Mouse (Mus musculus) CH12.LX (cell line): ENCODE results near the gene Tmem108.

Source experiments
- CTCF ChIP-seq, 2 experiments: IDR thresholded peaks in 1 of 2; conservative IDR thresholded peaks in 1 of 2; 2 replicates each; pipeline ENCODE4 v1.5.1; 2011 to 2012; ENCODE audit warnings: low read depth in 2 of 2, low read length in 2 of 2, improper control_type of control experiment in 1 of 2, inconsistent platforms in 1 of 2, mild to moderate bottlenecking in 1 of 2, moderate library complexity in 1 of 2
- EP300 ChIP-seq: IDR thresholded peaks from 2 replicates; pipeline ENCODE4 v1.6.1; 2011; ENCODE audit warnings: low read length, improper control_type of control experiment
- MAX ChIP-seq: IDR thresholded peaks from 2 replicates; pipeline ENCODE4 v1.6.1; 2011; ENCODE audit warnings: low read length, improper control_type of control experiment
- MAZ ChIP-seq: IDR thresholded peaks from 2 replicates; pipeline ENCODE4 v1.6.1; 2012; ENCODE audit warnings: low read depth, mild to moderate bottlenecking, inconsistent platforms, low read length, improper control_type of control experiment, moderate library complexity
- MEF2A ChIP-seq: IDR thresholded peaks from 2 replicates; pipeline ENCODE4 v1.6.1; 2014; ENCODE audit warnings: low read depth, mild to moderate bottlenecking, inconsistent platforms, low read length, improper control_type of control experiment, borderline replicate concordance
- MXI1 ChIP-seq: IDR thresholded peaks from 2 replicates; pipeline ENCODE4 v1.6.1; 2011; ENCODE audit warnings: mild to moderate bottlenecking, low read depth, low read length, improper control_type of control experiment
- PAX5 ChIP-seq: IDR thresholded peaks from 2 replicates; pipeline ENCODE4 v1.6.1; 2012; ENCODE audit warnings: low read length, inconsistent platforms, mixed read lengths
- POLR2A ChIP-seq: IDR thresholded peaks from 2 replicates; pipeline ENCODE4 v1.6.1; 2011; ENCODE audit warnings: low read depth, mild to moderate bottlenecking, improper control_type of control experiment, low read length
- SMC3 ChIP-seq: IDR thresholded peaks from 2 replicates; pipeline ENCODE4 v1.6.1; 2011; ENCODE audit warnings: low read depth, low read length, improper control_type of control experiment
- TCF12 ChIP-seq: IDR thresholded peaks from 2 replicates; pipeline ENCODE4 v1.6.1; 2014; ENCODE audit warnings: low read depth, mild to moderate bottlenecking, inconsistent platforms, low read length, improper control_type of control experiment
- UBTF ChIP-seq: IDR thresholded peaks from 2 replicates; pipeline ENCODE4 v1.6.1; 2012; ENCODE audit warnings: low read depth, mild to moderate bottlenecking, inconsistent platforms, low read length, improper control_type of control experiment, moderate library complexity
- USF1 ChIP-seq: IDR thresholded peaks from 2 replicates; pipeline ENCODE4 v1.6.1; 2014; ENCODE audit warnings: low read depth, mild to moderate bottlenecking, inconsistent platforms, low read length, improper control_type of control experiment

GRCm38 (mm10) chr9:103707857-103708256 lies 53.8 kb downstream of the Tmem108 start:
- TF ChIP-seq CTCF (conservative IDR thresholded peaks at IDR 0.05 in 1 of 2, IDR thresholded peaks at IDR 0.05 in 1 of 2; ENCODE audit: low read depth in 2 of 2, low read length in 2 of 2) = no peak
- no peak for TF ChIP-seq MEF2A
- TF ChIP-seq EP300 = no peak
- TF ChIP-seq POLR2A = no peak
- no peak for TF ChIP-seq USF1
- no peak for TF ChIP-seq UBTF
- no peak for TF ChIP-seq TCF12
- TF ChIP-seq MXI1 = no peak
- TF ChIP-seq MAZ = no peak
- no peak for TF ChIP-seq PAX5
- TF ChIP-seq MAX = no peak
- no peak for TF ChIP-seq SMC3
